ENCODE assay signal across 8 mouse cellular contexts in genomic region chr7:19272173-19272764, GRCm38 (mm10). TPM values are rescaled to one million over a fixed set of nuclear protein-coding genes. Genes with fewer than 3 reads are reported as not detected.
DNase-seq lines count a peak whose midpoint lies in the region; ATAC-seq and TF ChIP-seq lines count a peak whose summit lies in the region.

No protein-coding gene starts in this region.

- ATAC-seq in intestine, embryonic 16.5 days: peak; percentile 68
- peak; percentile 68 for ATAC-seq in neural tube, embryonic 14.5 days (ENCODE audit: low read depth)

- H3K4me2 ChIP-seq in intestine, embryonic 16.5 days (ENCODE audit: low read depth, low read length): peak overlapping the region; percentile 81
- H3K4me2 ChIP-seq in neural tube, embryonic 14.5 days (ENCODE audit: low read depth, low read length): peak overlapping the region; percentile 94

- peak; percentile 65 to 66 for DNase-seq in right cerebral cortex, postnatal 10 days (ENCODE audit: low spot score in 2 of 2)
- DNase-seq in right cerebral cortex, postnatal 36 days (ENCODE audit: low spot score in 2 of 2): no peak
- DNase-seq in cerebellum, adult 8-10 months: peak; percentile 64
- peak; percentile 50 for DNase-seq in gastrocnemius, postnatal 14 days
- peak; percentile 84 for DNase-seq in lung, adult 2 months
- DNase-seq in thymus, postnatal 4 days: peak; percentile 92

- peak overlapping the region; percentile 98 for H3K27ac ChIP-seq in intestine, embryonic 16.5 days (ENCODE audit: low read length)
- peak overlapping the region; percentile 78 for H3K27ac ChIP-seq in neural tube, embryonic 14.5 days (ENCODE audit: low read depth, low read length)

- no peaks in the 10 kb centered on the region for H3K36me3 ChIP-seq in intestine, embryonic 16.5 days (ENCODE audit: control insufficient read depth, insufficient read depth, low read length)
- no peaks in the 10 kb centered on the region for H3K36me3 ChIP-seq in neural tube, embryonic 14.5 days (ENCODE audit: control insufficient read depth, insufficient read depth, low read length)

- H3K4me3 ChIP-seq in intestine, embryonic 16.5 days (ENCODE audit: low read length): peak overlapping the region; percentile 91
- peak overlapping the region; percentile 90 for H3K4me3 ChIP-seq in lung, adult 2 months (replicated peaks; ENCODE audit: extremely low read depth, low read depth, low read length)
- H3K4me3 ChIP-seq in neural tube, embryonic 14.5 days (ENCODE audit: low read depth, low read length): peak overlapping the region; percentile 89

- peaks cover 21% of the 10 kb centered on the region for H3K4me1 ChIP-seq in intestine, embryonic 16.5 days (ENCODE audit: control insufficient read depth, insufficient read depth, low read length)
- peaks cover 15% of the 10 kb centered on the region for H3K4me1 ChIP-seq in lung, adult 2 months (ENCODE audit: control insufficient read depth, insufficient read depth, low read length)
- H3K4me1 ChIP-seq in neural tube, embryonic 14.5 days (ENCODE audit: control insufficient read depth, insufficient read depth, low read length): peaks cover 19% of the 10 kb centered on the region

- no peak for TF ChIP-seq CTCF in lung, adult 2 months (IDR thresholded peaks at IDR 0.05; ENCODE audit: insufficient read depth, low read length)

- intact Hi-C loops in gastrocnemius, postnatal 14 days (cut with DNase I; ENCODE audit: low total_unique reads): no loop called here

- no peaks in the 10 kb centered on the region for H3K27me3 ChIP-seq in intestine, embryonic 16.5 days (replicated peaks; ENCODE audit: control insufficient read depth, insufficient read depth, low read length)
- no peaks in the 10 kb centered on the region for H3K27me3 ChIP-seq in neural tube, embryonic 14.5 days (ENCODE audit: control insufficient read depth, insufficient read depth, low read length)

- TF ChIP-seq POLR2A in lung, adult 2 months (IDR thresholded peaks at IDR 0.05; ENCODE audit: borderline replicate concordance, extremely low read depth, low read depth, low read length): peak; percentile 35; the same call in 1 of the 2 replicates

- under 1% methylated on average over 36 of the region's 36 CpGs for WGBS in intestine, embryonic 16.5 days
- WGBS in lung, adult 2 months: 1% methylated on average over 36 of the region's 36 CpGs
- under 1% methylated on average over 36 of the region's 36 CpGs for WGBS in neural tube, embryonic 14.5 days

- H3K9me3 ChIP-seq in intestine, embryonic 16.5 days (ENCODE audit: control insufficient read depth, low read length): peaks cover 3% of the 10 kb centered on the region; the same call in 1 of the 2 replicates
- no peaks in the 10 kb centered on the region for H3K9me3 ChIP-seq in neural tube, embryonic 14.5 days (ENCODE audit: control insufficient read depth, low read length)

- H3K9ac ChIP-seq in intestine, embryonic 16.5 days (ENCODE audit: low read depth, low read length): peak overlapping the region; percentile 94
- peak overlapping the region; percentile 83 for H3K9ac ChIP-seq in neural tube, embryonic 14.5 days (replicated peaks; ENCODE audit: low read depth, low read length)

RNA-seq across cellular contexts. Expression of gene Vasp, which starts 0.7 kb away (rescaled TPM):
- total RNA-seq in gastrocnemius, postnatal 14 days (2021): 10 to 100 TPM; 31.0 to 35.1 TPM
- 106 and 120 TPM in 2 replicates for polyA plus RNA-seq in intestine, embryonic 16.5 days (2015; fragmentation: Nextera tagmentation; extraction: Ambion mirVana)
- 194 TPM in 2 replicates for polyA plus RNA-seq in lung, adult 2 months (2012; rRNA removed)
- polyA plus RNA-seq in neural tube, embryonic 14.5 days (2014; fragmentation: Nextera tagmentation; extraction: Ambion mirVana): 17.4 and 40.9 TPM in 2 replicates

RNA-seq across cellular contexts. Expression of gene Ppm1n, which starts 7.6 kb away (rescaled TPM):
- total RNA-seq in gastrocnemius, postnatal 14 days (2021): not detected
- 0.29 and 0.32 TPM in 2 replicates for polyA plus RNA-seq in intestine, embryonic 16.5 days (2015; fragmentation: Nextera tagmentation; extraction: Ambion mirVana)
- 0.23 and 0.36 TPM in 2 replicates for polyA plus RNA-seq in lung, adult 2 months (2012; rRNA removed)
- 0.66 and 0.75 TPM in 2 replicates for polyA plus RNA-seq in neural tube, embryonic 14.5 days (2014; fragmentation: Nextera tagmentation; extraction: Ambion mirVana)

RNA-seq across cellular contexts. Expression of gene Rtn2, which starts 10.2 kb away (rescaled TPM):
- total RNA-seq in gastrocnemius, postnatal 14 days (2021): 100 to 1,000 TPM; 800 to 833 TPM
- 10.3 and 11.8 TPM in 2 replicates for polyA plus RNA-seq in intestine, embryonic 16.5 days (2015; fragmentation: Nextera tagmentation; extraction: Ambion mirVana)
- polyA plus RNA-seq in lung, adult 2 months (2012; rRNA removed): 56.3 and 76.2 TPM in 2 replicates
- polyA plus RNA-seq in neural tube, embryonic 14.5 days (2014; fragmentation: Nextera tagmentation; extraction: Ambion mirVana): 115 and 118 TPM in 2 replicates

RNA-seq across cellular contexts. Expression of gene Fosb, which starts 37.6 kb away (rescaled TPM):
- under 1 TPM; 0.69 to 0.90 TPM for total RNA-seq in gastrocnemius, postnatal 14 days (2021)
- polyA plus RNA-seq in intestine, embryonic 16.5 days (2015; fragmentation: Nextera tagmentation; extraction: Ambion mirVana): 0.10 and 0.21 TPM in 2 replicates
- polyA plus RNA-seq in lung, adult 2 months (2012; rRNA removed): 4.0 and 4.6 TPM in 2 replicates
- polyA plus RNA-seq in neural tube, embryonic 14.5 days (2014; fragmentation: Nextera tagmentation; extraction: Ambion mirVana): not detected in 2 replicates

RNA-seq across cellular contexts. Expression of gene Opa3, which starts 44.1 kb away (rescaled TPM):
- total RNA-seq in gastrocnemius, postnatal 14 days (2021): 10 to 100 TPM; 35.1 to 43.0 TPM
- 40.6 and 40.9 TPM in 2 replicates for polyA plus RNA-seq in intestine, embryonic 16.5 days (2015; fragmentation: Nextera tagmentation; extraction: Ambion mirVana)
- polyA plus RNA-seq in lung, adult 2 months (2012; rRNA removed): 24.6 and 27.6 TPM in 2 replicates
- 36.6 and 37.6 TPM in 2 replicates for polyA plus RNA-seq in neural tube, embryonic 14.5 days (2014; fragmentation: Nextera tagmentation; extraction: Ambion mirVana)

Comparison
In these comparisons a context has a peak if more than half of its experiments do, and no peak if none do; other contexts are left out.
1. DNase-seq: peak in right cerebral cortex, postnatal 10 days (2 of 2), cerebellum, adult 8-10 months (single experiment), gastrocnemius, postnatal 14 days (single experiment), lung, adult 2 months (single experiment) and thymus, postnatal 4 days (single experiment); none in right cerebral cortex, postnatal 36 days (0 of 2).
2. Peak in every context shown above with its lines, with median percentiles within 50 percentile points of each other: H3K4me3 ChIP-seq.